Mouse (Mus musculus) G1E (cell line): Measurements from ENCODE around the gene Arl6ip5.

Source experiments
- CTCF ChIP-seq: IDR thresholded peaks from 2 replicates; pipeline ENCODE4 v1.5.1; 2012; ENCODE audit warnings: low read depth, low read length, inconsistent platforms, mixed read lengths
- GATA1 ChIP-seq: IDR thresholded peaks from 2 replicates; pipeline ENCODE4 v1.6.1; 2012; ENCODE audit warnings: borderline replicate concordance, low read length, inconsistent platforms, mixed read lengths
- GATA2 ChIP-seq: IDR thresholded peaks from 2 replicates; pipeline ENCODE4 v1.6.1; 2012; ENCODE audit warnings: low read depth, low read length, inconsistent platforms, borderline replicate concordance
- POLR2AphosphoS5 ChIP-seq: IDR thresholded peaks from 2 replicates; pipeline ENCODE4 v1.6.1; 2012; ENCODE audit warnings: low read depth, low read length, inconsistent platforms; ENCODE audit not compliant: insufficient replicate concordance

DNA sequence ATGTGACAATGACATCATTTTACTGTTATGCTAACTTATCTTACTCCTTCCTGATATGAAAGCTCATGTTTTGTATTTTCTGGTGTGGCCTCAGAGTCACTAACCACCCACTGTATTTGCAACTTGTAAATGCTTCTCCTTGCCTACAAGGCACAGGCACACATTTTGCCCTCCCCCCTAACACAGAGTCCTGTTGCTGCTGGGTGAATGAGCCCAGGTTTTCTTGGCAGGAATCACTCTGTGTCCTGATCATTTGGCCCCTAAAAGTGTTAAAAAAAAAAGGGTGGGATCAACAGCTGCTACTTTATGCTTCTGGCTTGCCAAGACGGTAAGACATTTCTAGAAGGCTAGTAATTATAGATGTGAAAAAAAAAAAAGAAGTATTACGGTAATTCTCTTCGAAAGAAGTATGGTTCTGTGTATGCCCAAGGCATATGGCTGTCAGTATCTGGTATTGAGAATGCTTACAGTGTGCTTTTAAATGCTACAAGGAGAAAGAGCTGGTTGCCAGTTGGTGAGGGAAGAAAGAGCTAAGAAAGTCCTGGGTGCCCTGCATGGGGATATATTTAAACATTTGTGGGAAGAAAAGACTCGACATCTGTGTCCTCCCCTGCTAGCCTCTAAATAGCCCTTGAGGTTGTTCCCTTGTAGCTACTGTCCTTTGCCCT lies 5.8 kb downstream of the Arl6ip5 start:
- no peak for TF ChIP-seq CTCF
- TF ChIP-seq GATA2 = no peak
- TF ChIP-seq GATA1 = no peak
- no peak for TF ChIP-seq POLR2AphosphoS5
